Comparison of ENCODE assay signal across 11 mouse cellular contexts in genomic region chr11:44547651-44548196, GRCm38 (mm10). TPM values are rescaled to one million over a fixed set of nuclear protein-coding genes. Genes with fewer than 3 reads are reported as not detected.
DNase-seq lines count a peak whose midpoint lies in the region; ATAC-seq lines count a peak whose summit lies in the region.
"Had no signal": no experiment of that assay in that cellular context is flagged by ENCODE, and none has a peak within 500 bp of the region (broad histone marks: within the 10 kb centered on the region; RNA-seq: fewer than 3 reads in every experiment).

No protein-coding gene starts in this region.

- H3K4me2 ChIP-seq in forebrain, embryonic 16.5 days (ENCODE audit: low read length): no peak overlapping the region
- H3K4me2 ChIP-seq: liver, embryonic 12.5 days had no signal

- H3K9ac ChIP-seq in forebrain, embryonic 16.5 days (replicated peaks; ENCODE audit: low read depth, low read length): no peak overlapping the region
- H3K9ac ChIP-seq: liver, embryonic 12.5 days had no signal

- H3K27ac ChIP-seq in forebrain, embryonic 16.5 days (ENCODE audit: low read length): peak overlapping the region; percentile 79
- H3K27ac ChIP-seq: liver, embryonic 12.5 days had no signal

- peaks cover 29% of the 10 kb centered on the region for H3K36me3 ChIP-seq in forebrain, embryonic 16.5 days (ENCODE audit: control insufficient read depth, insufficient read depth)

- H3K4me3 ChIP-seq in forebrain, embryonic 16.5 days (replicated peaks; ENCODE audit: low read length): no peak overlapping the region
- H3K4me3 ChIP-seq: liver, embryonic 12.5 days had no signal

- no peaks in the 10 kb centered on the region for H3K27me3 ChIP-seq in forebrain, embryonic 16.5 days (replicated peaks; ENCODE audit: control insufficient read depth, insufficient read depth, low read length)
- H3K27me3 ChIP-seq: liver, embryonic 12.5 days had no signal

- H3K4me1 ChIP-seq in forebrain, embryonic 16.5 days (replicated peaks; ENCODE audit: control insufficient read depth, insufficient read depth, low read length): peaks cover 10% of the 10 kb centered on the region

- WGBS in forebrain, embryonic 16.5 days: 62% methylated on average over 8 of the region's 8 CpGs

- H3K9me3 ChIP-seq in forebrain, embryonic 16.5 days (ENCODE audit: control insufficient read depth, low read length): no peaks in the 10 kb centered on the region
- H3K9me3 ChIP-seq: liver, embryonic 12.5 days had no signal

- peak; percentile 31 to 55 for DNase-seq in cerebellum, postnatal 25 days
- DNase-seq in cerebellum, postnatal 14 days: no peak
- DNase-seq in layer of hippocampus, postnatal 36 days: peak; percentile 31 to 32
- no peak for DNase-seq in layer of hippocampus, adult 9-10 months (ENCODE audit: low spot score)
- DNase-seq in right cerebral cortex, postnatal 10 days (ENCODE audit: low spot score in 2 of 2): peak; percentile 55 to 58
- DNase-seq in cerebellum, postnatal 4 days (ENCODE audit: low spot score in 2 of 2): no peak
- DNase-seq: adrenal gland, postnatal 36 days had no signal

- ATAC-seq in forebrain, embryonic 16.5 days: peak; percentile 86
- no peak for ATAC-seq in megakaryocyte, adult 5-6 weeks (ENCODE audit: poor library complexity, severe bottlenecking)
- ATAC-seq: intestine, postnatal 0 days; liver, embryonic 12.5 days had no signal

RNA-seq across cellular contexts. Expression of gene Rnf145, which starts 29.0 kb away (rescaled TPM):
- 100 to 1,000 TPM in 1 of 2 experiments, 10 to 100 TPM in 1; 98.8 to 105 TPM for total RNA-seq in layer of hippocampus, postnatal 36 days (2021)
- polyA plus RNA-seq in forebrain, embryonic 16.5 days (2015; fragmentation: Nextera tagmentation; extraction: Ambion mirVana): 89.0 and 89.5 TPM in 2 replicates
- 15.9 and 17.3 TPM in 2 replicates for total RNA-seq in megakaryocyte, adult 5-6 weeks (2015)
- total RNA-seq in megakaryocyte, adult 5-6 weeks (2017): 20.9 and 21.0 TPM in 2 replicates

Comparison
In these comparisons a context has a peak if more than half of its experiments do, and no peak if none do; other contexts are left out.
1. DNase-seq: peak in cerebellum, postnatal 25 days (2 of 2), layer of hippocampus, postnatal 36 days (2 of 2) and right cerebral cortex, postnatal 10 days (2 of 2); none in cerebellum, postnatal 14 days (0 of 2), layer of hippocampus, adult 9-10 months (single experiment) and cerebellum, postnatal 4 days (0 of 2).
2. RNA of gene Rnf145, which starts 29.0 kb away (total RNA-seq): 98.8 to 105 TPM in layer of hippocampus, postnatal 36 days; 15.9 to 21.0 TPM in megakaryocyte, adult 5-6 weeks; every median in the first group is over 4 times any median in the second.